Mouse (Mus musculus) embryonic facial prominence, embryonic 14.5 days (tissue): ENCODE data around the gene Tspan15. TPM values are rescaled to one million over a fixed set of nuclear protein-coding genes. Genes with fewer than 3 reads are reported as not detected.

Source experiments
- ATAC-seq: fragments of 200-750 bp; cut with Nextera tagmentation; 2 replicates; pipeline ENCODE4 v1.8.0; 2017; ENCODE audit warnings: low read depth, moderate number of reproducible peaks, moderate TSS enrichment
- DNase-seq: peaks from one replicate; pipeline ENCODE4 v3.0.0-alpha.2; 2015; ENCODE audit warnings: low spot score
- H3K27ac ChIP-seq: fragments of 300-500 bp; sonication (generic); replicated peaks from 2 replicates; pipeline ENCODE4 v1.5.1; 2014; ENCODE audit warnings: low read depth, mild to moderate bottlenecking, low read length, moderate library complexity
- H3K27me3 ChIP-seq: fragments of 300-500 bp; sonication (generic); replicated peaks from 2 replicates; pipeline ENCODE4 v1.6.1; 2014; ENCODE audit warnings: low read length; ENCODE audit not compliant: control insufficient read depth, insufficient read depth
- H3K36me3 ChIP-seq: fragments of 300-500 bp; sonication (generic); 2 replicates; pipeline ENCODE4 v1.6.1; 2014; ENCODE audit warnings: low read length, mixed read lengths; ENCODE audit not compliant: control insufficient read depth, insufficient read depth
- H3K4me1 ChIP-seq: fragments of 300-500 bp; sonication (generic); 2 replicates; pipeline ENCODE4 v1.6.1; 2014; ENCODE audit warnings: antibody characterized with exemption, low read length; ENCODE audit not compliant: control insufficient read depth, insufficient read depth
- H3K4me2 ChIP-seq: fragments of 300-500 bp; sonication (generic); 2 replicates; pipeline ENCODE4 v1.6.1; 2014; ENCODE audit warnings: low read depth, mild to moderate bottlenecking, low read length, moderate library complexity, mixed read lengths
- H3K4me3 ChIP-seq: fragments of 300-500 bp; sonication (generic); 2 replicates; pipeline ENCODE4 v1.5.1; 2014; ENCODE audit warnings: low read depth, mild to moderate bottlenecking, low read length
- H3K9ac ChIP-seq: fragments of 300-500 bp; sonication (generic); 2 replicates; pipeline ENCODE4 v1.6.1; 2014; ENCODE audit warnings: low read depth, mild to moderate bottlenecking, low read length, moderate library complexity, mixed read lengths
- H3K9me3 ChIP-seq: fragments of 300-500 bp; sonication (generic); 2 replicates; pipeline ENCODE4 v1.6.1; 2016; ENCODE audit warnings: low read length; ENCODE audit not compliant: control insufficient read depth
- WGBS: fragments of 180-500 bp; shearing (Covaris S2); extraction: QIAGEN DNeasy Blood & Tissue Kit; methylation state at CpG from one replicate; pipeline ENCODE4 v1.1.7; 2014; 5-methylcytosine and 5-hydroxymethylcytosine counted together
- polyA plus RNA-seq: library from polyadenylated mRNA; unstranded; fragments of >200 nt; fragmentation: Nextera tagmentation; extraction: Ambion mirVana; gene quantifications from 2 replicates; pipeline ENCODE4 v1.2.1, GENCODE M21; 2014

Tspan15 gene
- polyA plus RNA-seq, 1 experiment from 2014 or later = 9.5 TPM

- 90% methylated on average over 2 of the region's 2 CpGs for WGBS
- H3K4me1 ChIP-seq = no peaks in the 10 kb centered on the region
- H3K27ac ChIP-seq = no peak overlapping the region
Observed at GRCm38 (mm10) chr10:62221647-62222046, 9.4 kb downstream of the Tspan15 start.

DNA sequence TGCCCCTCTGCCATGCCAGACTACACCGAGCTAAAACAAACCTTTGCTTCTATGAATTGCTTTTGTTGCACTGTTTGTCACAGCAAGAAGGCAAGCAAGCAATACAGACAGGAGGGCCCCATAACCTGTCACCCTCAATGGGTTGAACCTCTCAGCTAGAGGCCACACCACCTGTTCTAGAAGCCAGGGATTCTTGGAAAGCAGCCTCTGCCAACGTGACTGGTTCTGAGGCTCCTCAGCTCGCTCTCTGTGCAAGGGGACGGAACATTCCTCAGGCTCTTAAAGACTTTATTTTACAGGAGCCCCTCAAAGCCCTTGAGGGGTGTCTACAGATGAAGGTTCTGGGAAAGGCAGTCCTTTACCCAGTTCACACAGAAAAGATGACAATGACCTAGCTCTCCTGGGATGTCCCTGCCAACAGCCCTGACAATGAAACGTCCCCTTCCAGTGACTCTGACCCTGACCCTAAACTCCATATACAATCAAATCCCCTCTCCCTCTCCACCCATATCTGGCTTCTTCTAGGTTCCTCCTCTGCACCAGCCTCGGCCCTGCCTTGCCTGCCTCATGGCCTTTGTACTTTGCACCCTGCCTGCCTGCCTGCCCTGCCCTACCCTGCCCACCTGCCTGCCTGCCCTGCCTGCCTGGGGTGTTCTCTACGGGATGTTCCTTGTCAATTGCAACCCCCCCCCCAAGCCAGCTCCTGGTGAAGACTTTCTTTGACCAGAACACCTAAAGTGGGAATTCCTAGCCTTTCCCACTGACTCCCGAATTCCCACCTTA is 10.1 kb downstream of the Tspan15 start:
- no peaks in the 10 kb centered on the region for H3K27me3 ChIP-seq
- 76% methylated on average over 8 of the region's 8 CpGs for WGBS
- no peaks in the 10 kb centered on the region for H3K4me1 ChIP-seq
- H3K4me2 ChIP-seq = no peak overlapping the region
- no peaks in the 10 kb centered on the region for H3K9me3 ChIP-seq
- H3K4me3 ChIP-seq = no peak overlapping the region
- no peak overlapping the region for H3K27ac ChIP-seq
- H3K36me3 ChIP-seq = no peaks in the 10 kb centered on the region
- no peak for DNase-seq
- no peak for ATAC-seq
- no peak overlapping the region for H3K9ac ChIP-seq

More at GRCm38 (mm10) chr10:62221647-62222046, 9.4 kb downstream of the Tspan15 start:
- Histone ChIP-seq H3K36me3 (no peaks in the 10 kb centered on the region), H3K9me3 (no peaks in the 10 kb centered on the region), H3K4me2 (no peak overlapping the region), H3K9ac (no peak overlapping the region), H3K4me3 (no peak overlapping the region), H3K27me3 (no peaks in the 10 kb centered on the region)
- DNase-seq (no peak), ATAC-seq (no peak)

DNA sequence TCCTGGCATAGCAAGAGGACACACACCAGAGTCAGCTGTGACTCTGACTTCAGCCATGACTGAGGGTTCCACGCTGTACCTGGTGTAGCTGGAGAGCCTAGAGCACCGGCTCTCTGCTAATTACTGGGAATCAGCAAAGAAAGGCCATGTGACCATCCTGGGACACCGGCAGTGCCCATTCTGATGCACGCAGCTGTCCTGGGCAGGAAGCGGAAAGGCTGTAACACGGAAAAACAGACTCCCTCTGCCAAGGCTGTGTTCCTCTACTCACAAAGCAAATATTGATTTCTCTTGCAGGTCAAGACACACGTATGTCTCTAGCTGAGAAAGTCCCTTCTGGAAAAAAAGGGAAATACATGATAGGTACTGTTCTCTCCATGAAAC is 12.3 kb downstream of the Tspan15 start:
- DNase-seq (no peak), ATAC-seq (no peak)
- no peak overlapping the region for H3K4me2 ChIP-seq
- H3K4me1 ChIP-seq = no peaks in the 10 kb centered on the region
- 64% methylated on average over 7 of the region's 7 CpGs for WGBS
- no peak overlapping the region for H3K4me3 ChIP-seq
- no peaks in the 10 kb centered on the region for H3K9me3 ChIP-seq
- H3K27ac ChIP-seq = no peak overlapping the region; the same call in 1 of the 2 replicates
- H3K9ac ChIP-seq = no peak overlapping the region
- no peaks in the 10 kb centered on the region for H3K27me3 ChIP-seq
- no peaks in the 10 kb centered on the region for H3K36me3 ChIP-seq

GRCm38 (mm10) chr10:62218044-62218788 is 12.8 kb downstream of the Tspan15 start:
- no peaks in the 10 kb centered on the region for H3K9me3 ChIP-seq
- H3K4me1 ChIP-seq = no peaks in the 10 kb centered on the region
- no peaks in the 10 kb centered on the region for H3K36me3 ChIP-seq
- no peak overlapping the region for H3K4me2 ChIP-seq
- H3K9ac ChIP-seq = no peak overlapping the region
- 85% methylated on average over 19 of the region's 19 CpGs for WGBS
- H3K27me3 ChIP-seq = no peaks in the 10 kb centered on the region
- ATAC-seq = no peak
- no peak overlapping the region for H3K4me3 ChIP-seq
- no peak overlapping the region for H3K27ac ChIP-seq
- DNase-seq = no peak

- no peaks in the 10 kb centered on the region for H3K36me3 ChIP-seq
- no peaks in the 10 kb centered on the region for H3K4me1 ChIP-seq
- no peak overlapping the region for H3K9ac ChIP-seq
- WGBS = 62% methylated on average over 8 of the region's 8 CpGs
- peak overlapping the region; percentile 7; the same call in 1 of the 2 replicates for H3K4me2 ChIP-seq
- no peak overlapping the region for H3K4me3 ChIP-seq
- peak; percentile 84; the same call in 1 of the 2 replicates for ATAC-seq
- no peaks in the 10 kb centered on the region for H3K9me3 ChIP-seq
- H3K27ac ChIP-seq = peak overlapping the region; percentile 48
- H3K27me3 ChIP-seq = no peaks in the 10 kb centered on the region
- peak; percentile 85 for DNase-seq
Observed at GRCm38 (mm10) chr10:62217196-62217595, 13.9 kb downstream of the Tspan15 start.

- DNase-seq (peak; percentile 84), ATAC-seq (peak; percentile 77; the same call in 1 of the 2 replicates)
- H3K4me1 ChIP-seq = no peaks in the 10 kb centered on the region
- no peak overlapping the region for H3K4me3 ChIP-seq
- no peaks in the 10 kb centered on the region for H3K36me3 ChIP-seq
- H3K27me3 ChIP-seq = no peaks in the 10 kb centered on the region
- H3K27ac ChIP-seq = peak overlapping the region; percentile 48; the same call in 1 of the 2 replicates
- H3K9ac ChIP-seq = no peak overlapping the region
- no peaks in the 10 kb centered on the region for H3K9me3 ChIP-seq
- H3K4me2 ChIP-seq = peak overlapping the region; percentile 7; the same call in 1 of the 2 replicates
- 57% methylated on average over 5 of the region's 5 CpGs for WGBS
Observed at GRCm38 (mm10) chr10:62216595-62216994, 14.5 kb downstream of the Tspan15 start.

DNA sequence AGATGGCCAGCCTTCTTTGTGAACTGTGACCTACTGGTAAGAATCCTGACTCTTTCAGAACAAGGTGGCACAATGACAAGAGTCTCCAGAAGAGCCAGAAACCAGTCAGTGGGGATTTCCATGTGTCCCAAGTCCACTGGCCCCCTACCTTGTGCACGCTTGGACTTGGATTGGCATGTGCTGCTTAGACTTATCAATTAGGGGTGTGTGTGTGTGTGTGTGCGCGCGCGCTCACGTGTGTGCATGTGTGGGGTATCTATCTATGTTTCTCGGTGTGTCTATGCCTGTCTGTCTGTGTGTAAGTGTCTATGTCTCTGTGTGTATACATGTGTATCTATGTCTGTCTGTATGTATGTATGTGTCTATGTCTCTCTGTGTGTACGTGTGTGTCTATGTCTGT is 15.4 kb downstream of the Tspan15 start:
- no peaks in the 10 kb centered on the region for H3K36me3 ChIP-seq
- 93% methylated on average over 8 of the region's 8 CpGs for WGBS
- H3K4me3 ChIP-seq = no peak overlapping the region
- ATAC-seq (no peak), DNase-seq (no peak)
- no peaks in the 10 kb centered on the region for H3K27me3 ChIP-seq
- H3K9ac ChIP-seq = no peak overlapping the region
- 0 out of 2 replicates have a peak, but pooled peaks cover 4% of the 10 kb centered on the region for H3K4me1 ChIP-seq
- no peaks in the 10 kb centered on the region for H3K9me3 ChIP-seq
- no peak overlapping the region for H3K27ac ChIP-seq
- no peak overlapping the region for H3K4me2 ChIP-seq

DNA sequence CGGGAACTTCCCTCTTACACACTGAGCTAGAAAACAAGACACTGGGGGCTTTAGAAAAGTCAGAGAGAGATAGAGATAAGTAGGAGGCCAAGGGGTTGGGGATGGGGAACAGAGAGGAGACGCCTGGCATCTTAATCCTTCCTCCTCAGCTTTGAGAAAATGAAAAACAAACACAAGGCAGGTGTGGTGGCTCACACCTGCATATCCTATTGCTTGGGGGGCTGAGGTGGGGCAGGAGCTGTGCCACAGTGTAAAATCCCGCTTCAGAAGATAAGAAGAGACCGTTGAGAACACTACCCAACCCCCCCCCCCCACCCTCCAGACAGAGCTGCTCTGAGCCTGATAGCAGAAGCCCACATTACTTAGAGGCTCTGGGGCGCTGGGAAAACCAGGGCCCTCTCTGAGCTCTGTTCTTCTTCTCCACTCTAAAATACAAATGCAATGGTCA is 15.9 kb downstream of the Tspan15 start:
- Histone ChIP-seq H3K4me3 (no peak overlapping the region), H3K4me2 (no peak overlapping the region), H3K27me3 (no peaks in the 10 kb centered on the region), H3K4me1 (0 out of 2 replicates have a peak, but pooled peaks cover 5% of the 10 kb centered on the region), H3K9ac (no peak overlapping the region), H3K27ac (no peak overlapping the region), H3K9me3 (no peaks in the 10 kb centered on the region), H3K36me3 (no peaks in the 10 kb centered on the region)
- WGBS = 50% methylated on average over 4 of the region's 5 CpGs
- DNase-seq = no peak
- ATAC-seq = no peak
